Mouse (Mus musculus) myocyte (in vitro differentiated cells): ENCODE results near the gene Ptbp3. TPM values are rescaled to one million over a fixed set of nuclear protein-coding genes. Genes with fewer than 3 reads are reported as not detected.

Experiments
- H3K27me3 ChIP-seq: one replicate; pipeline ENCODE4 v1.6.1; 2011; ENCODE audit not compliant: control insufficient read depth, insufficient read depth, insufficient read length
- H3K36me3 ChIP-seq: one replicate; pipeline ENCODE4 v1.6.1; 2011; ENCODE audit not compliant: control insufficient read depth, insufficient read depth
- H3K4me2 ChIP-seq: one replicate; pipeline ENCODE4 v1.6.1; 2011; ENCODE audit warnings: low read depth, control low read depth
- H3K4me3 ChIP-seq: one replicate; pipeline ENCODE4 v1.5.1; 2011; ENCODE audit warnings: mild to moderate bottlenecking, control low read depth, moderate library complexity
- H3K79me2 ChIP-seq: one replicate; pipeline ENCODE4 v1.6.1; 2011; ENCODE audit not compliant: control insufficient read depth, insufficient read depth
- H3ac ChIP-seq: one replicate; pipeline ENCODE4 v1.6.1; 2011; ENCODE audit not compliant: control insufficient read depth, insufficient read length
- CEBPB ChIP-seq: IDR thresholded peaks from 2 replicates; pipeline ENCODE4 v1.6.1; 2011; ENCODE audit warnings: mild to moderate bottlenecking, moderate library complexity; ENCODE audit not compliant: poor library complexity, insufficient read depth, severe bottlenecking
- E2F4 ChIP-seq: IDR thresholded peaks from one replicate; pipeline ENCODE4 v1.6.1; 2011; ENCODE audit warnings: mild to moderate bottlenecking, control low read depth, moderate library complexity; ENCODE audit not compliant: insufficient read depth
- MAX ChIP-seq: IDR thresholded peaks from one replicate; pipeline ENCODE4 v1.6.1; 2011; ENCODE audit warnings: low read depth, mild to moderate bottlenecking, control low read depth
- MYOD1 ChIP-seq, 3 experiments: IDR thresholded peaks; one replicate each; pipeline ENCODE4 v1.6.1; 2011; ENCODE audit warnings: control low read depth in 2 of 3, low read depth in 2 of 3, mild to moderate bottlenecking in 2 of 3, moderate library complexity in 1 of 3; ENCODE audit not compliant: insufficient read length in 2 of 3, control insufficient read depth in 1 of 3
- MYOG ChIP-seq, 3 experiments: IDR thresholded peaks; one replicate each; pipeline ENCODE4 v1.6.1; 2011; ENCODE audit warnings: control low read depth in 2 of 3, low read depth in 2 of 3, mild to moderate bottlenecking in 2 of 3; ENCODE audit not compliant: insufficient read length in 2 of 3, control insufficient read depth in 1 of 3, insufficient read depth in 1 of 3
- POLR2A ChIP-seq: IDR thresholded peaks from one replicate; pipeline ENCODE4 v1.6.1; 2011; ENCODE audit warnings: low read depth, mild to moderate bottlenecking, control low read depth, moderate library complexity; ENCODE audit not compliant: insufficient read length
- POLR2AphosphoS2 ChIP-seq: IDR thresholded peaks from one replicate; pipeline ENCODE4 v1.6.1; 2011; ENCODE audit warnings: low read depth, control low read depth; ENCODE audit not compliant: insufficient read length
- REST ChIP-seq: IDR thresholded peaks from one replicate; pipeline ENCODE4 v1.6.1; 2011; ENCODE audit warnings: mild to moderate bottlenecking, control low read depth, moderate library complexity; ENCODE audit not compliant: insufficient read depth, insufficient read length
- SRF ChIP-seq: IDR thresholded peaks from one replicate; pipeline ENCODE4 v1.6.1; 2011; ENCODE audit warnings: low read depth; ENCODE audit not compliant: control insufficient read depth, insufficient read length
- TCF12 ChIP-seq: IDR thresholded peaks from one replicate; pipeline ENCODE4 v1.6.1; 2011; ENCODE audit warnings: mild to moderate bottlenecking, control low read depth; ENCODE audit not compliant: poor library complexity, insufficient read depth, severe bottlenecking
- TCF3 ChIP-seq: IDR thresholded peaks from one replicate; pipeline ENCODE4 v1.6.1; 2011; ENCODE audit warnings: low read depth, control low read depth; ENCODE audit not compliant: insufficient read length
- USF1 ChIP-seq: IDR thresholded peaks from one replicate; pipeline ENCODE4 v1.6.1; 2011; ENCODE audit warnings: low read depth, mild to moderate bottlenecking, control low read depth, moderate library complexity
- polyA plus RNA-seq: library from polyadenylated mRNA; unstranded; fragments of >200 nt; fragmentation: generic; extraction: Trizol; gene quantifications from one replicate; pipeline ENCODE4 v1.2.1, GENCODE M21; 2012; ENCODE audit warnings: missing spikeins

Ptbp3 gene
- polyA plus RNA-seq, 1 experiment, result 7.8 TPM

GRCm38 (mm10) chr4:59531172-59531571, 18.0 kb downstream of the Ptbp3 start:
- Histone ChIP-seq H3K79me2 (peaks cover 96% of the 10 kb centered on the region), H3ac (no peak overlapping the region), H3K4me2 (no peak overlapping the region), H3K27me3 (no peaks in the 10 kb centered on the region), H3K36me3 (no peaks in the 10 kb centered on the region), H3K4me3 (no peak overlapping the region)
- no peak for TF ChIP-seq TCF12
- TF ChIP-seq E2F4, result no peak
- no peak for TF ChIP-seq MYOG (IDR thresholded peaks at IDR 0.05; ENCODE audit: control insufficient read depth in 1 of 3, insufficient read depth in 1 of 3, insufficient read length in 2 of 3, low read depth in 2 of 3)
- no peak for TF ChIP-seq REST
- TF ChIP-seq SRF, result no peak
- no peak for TF ChIP-seq USF1
- TF ChIP-seq CEBPB, result no peak
- no peak for TF ChIP-seq TCF3

GRCm38 (mm10) chr4:59527470-59527869, 21.7 kb downstream of the Ptbp3 start:
- H3K4me3 ChIP-seq, result no peak overlapping the region
- no peaks in the 10 kb centered on the region for H3K27me3 ChIP-seq
- TF ChIP-seq MAX (no peak), USF1 (no peak), TCF12 (no peak), POLR2AphosphoS2 (no peak), POLR2A (no peak), TCF3 (no peak), REST (no peak), MYOG (IDR thresholded peaks at IDR 0.05; ENCODE audit: control insufficient read depth in 1 of 3, insufficient read depth in 1 of 3, insufficient read length in 2 of 3, low read depth in 2 of 3) (no peak), SRF (no peak), E2F4 (no peak), CEBPB (no peak), MYOD1 (IDR thresholded peaks at IDR 0.05; ENCODE audit: control insufficient read depth in 1 of 3, insufficient read length in 2 of 3, low read depth in 2 of 3) (no peak)
- H3K4me2 ChIP-seq, result no peak overlapping the region
- no peak overlapping the region for H3ac ChIP-seq
- peaks cover 90% of the 10 kb centered on the region for H3K79me2 ChIP-seq
- peaks cover 15% of the 10 kb centered on the region for H3K36me3 ChIP-seq

GRCm38 (mm10) chr4:59526728-59527127, 22.4 kb downstream of the Ptbp3 start:
- no peak for TF ChIP-seq TCF12
- no peak for TF ChIP-seq E2F4
- no peak for TF ChIP-seq TCF3
- TF ChIP-seq CEBPB, result no peak
- TF ChIP-seq REST, result no peak
- no peak for TF ChIP-seq MYOG (IDR thresholded peaks at IDR 0.05; ENCODE audit: control insufficient read depth in 1 of 3, insufficient read depth in 1 of 3, insufficient read length in 2 of 3, low read depth in 2 of 3)
- TF ChIP-seq POLR2AphosphoS2, result no peak
- no peak for TF ChIP-seq USF1
- no peak for TF ChIP-seq POLR2A
- no peak for TF ChIP-seq SRF
- Histone ChIP-seq H3ac (no peak overlapping the region), H3K79me2 (peaks cover 88% of the 10 kb centered on the region), H3K27me3 (no peaks in the 10 kb centered on the region), H3K36me3 (peaks cover 18% of the 10 kb centered on the region), H3K4me3 (no peak overlapping the region), H3K4me2 (no peak overlapping the region)

- peaks cover 73% of the 10 kb centered on the region for H3K79me2 ChIP-seq
- TF ChIP-seq E2F4 (no peak), USF1 (no peak), POLR2A (no peak), SRF (no peak), MAX (no peak), CEBPB (no peak), POLR2AphosphoS2 (no peak), REST (no peak)
- H3K27me3 ChIP-seq, result no peaks in the 10 kb centered on the region
- H3K4me3 ChIP-seq, result no peak overlapping the region
- H3K36me3 ChIP-seq, result peaks cover 24% of the 10 kb centered on the region
- no peak overlapping the region for H3ac ChIP-seq
- no peak overlapping the region for H3K4me2 ChIP-seq
These were observed 24.3 kb downstream of the Ptbp3 start for GRCm38 (mm10) chr4:59524875-59525274.

- H3K27me3 ChIP-seq, result no peaks in the 10 kb centered on the region
- TF ChIP-seq MAX (no peak), MYOD1 (IDR thresholded peaks at IDR 0.05; ENCODE audit: control insufficient read depth in 1 of 3, insufficient read length in 2 of 3, low read depth in 2 of 3) (no peak), CEBPB (no peak), POLR2AphosphoS2 (no peak), USF1 (no peak), SRF (no peak), POLR2A (no peak), TCF3 (no peak), MYOG (IDR thresholded peaks at IDR 0.05; ENCODE audit: control insufficient read depth in 1 of 3, insufficient read depth in 1 of 3, insufficient read length in 2 of 3, low read depth in 2 of 3) (no peak), REST (no peak), TCF12 (no peak)
- H3ac ChIP-seq, result no peak overlapping the region
- H3K36me3 ChIP-seq, result peaks cover 37% of the 10 kb centered on the region
- no peak overlapping the region for H3K4me3 ChIP-seq
- H3K4me2 ChIP-seq, result no peak overlapping the region
- no peaks in the 10 kb centered on the region for H3K79me2 ChIP-seq
These were observed 38.8 kb downstream of the Ptbp3 start for GRCm38 (mm10) chr4:59510321-59510720.
